Mouse (Mus musculus): Measurements from ENCODE around the gene Blzf1.
A peak's percentile ranks its signal among the peaks of the same experiment; 100 is the strongest.

The Blzf1 gene

DNA sequence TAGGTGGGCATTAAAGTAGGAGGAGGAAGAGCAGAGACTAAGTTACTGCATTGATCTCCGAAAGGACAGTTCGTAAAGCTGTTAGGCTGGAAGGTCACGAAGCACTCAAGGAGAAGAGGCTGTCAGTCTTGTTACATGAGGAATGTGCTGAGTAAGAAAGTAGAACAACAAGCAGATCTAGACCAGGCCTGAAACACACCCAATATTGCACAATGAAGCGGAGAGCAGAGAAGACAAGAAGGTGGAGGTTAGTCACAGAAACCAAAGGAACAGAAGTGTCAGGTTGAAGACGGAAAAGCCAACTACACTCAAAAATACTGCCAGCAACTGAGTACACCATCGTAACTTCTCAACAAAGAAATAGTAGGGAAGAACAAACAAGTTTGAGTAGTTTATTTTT, 13.2 kb downstream of the Blzf1 start:
- DNase-seq (ENCODE audit: low spot score in 2 of 2) = no peak

DNA sequence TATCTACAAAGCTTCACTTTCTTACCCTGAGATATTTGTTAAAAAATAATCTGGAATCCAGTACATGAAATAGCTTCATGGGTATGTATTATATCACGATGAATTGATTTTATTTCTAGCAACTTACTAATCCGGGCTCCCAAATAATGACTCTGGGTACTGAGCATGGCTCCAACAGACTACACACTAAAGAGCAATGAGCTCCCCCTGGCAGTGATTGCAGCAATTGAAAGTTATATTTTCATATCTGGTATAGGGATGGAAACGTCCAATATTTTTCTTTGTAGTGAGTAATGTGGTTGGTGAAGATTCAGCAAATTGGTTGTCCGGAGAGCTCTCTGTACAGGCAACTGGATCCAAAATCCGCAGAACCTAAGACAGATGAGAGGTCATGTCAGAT, 15.2 kb downstream of the Blzf1 start:
- no peak for DNase-seq (ENCODE audit: low spot score in 2 of 2)

DNA sequence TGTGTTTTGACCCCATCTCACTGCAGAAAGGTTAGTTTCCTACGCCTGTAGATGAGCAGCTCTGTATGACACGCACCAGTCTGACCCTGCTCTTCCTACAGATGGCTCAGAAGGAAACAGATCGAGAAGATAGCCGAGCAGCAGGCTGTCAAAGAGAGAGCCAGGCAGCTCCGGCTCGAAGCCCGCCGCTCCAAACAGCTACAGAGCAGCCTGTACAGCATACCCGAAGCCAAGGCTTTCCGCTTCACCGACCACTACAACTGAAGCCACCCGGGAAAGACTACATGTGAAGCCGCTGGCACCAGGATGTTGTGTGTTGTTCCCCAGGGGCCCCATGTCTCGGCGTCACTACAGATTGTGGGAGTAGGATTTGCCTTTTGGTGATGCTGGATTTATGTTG, 19.9 kb downstream of the Blzf1 start:
- DNase-seq (ENCODE audit: low spot score in 2 of 2) = no peak

GRCm38 (mm10) chr1:164284007-164284406, 23.3 kb downstream of the Blzf1 start:
- DNase-seq (ENCODE audit: low spot score in 2 of 2) = no peak

DNA sequence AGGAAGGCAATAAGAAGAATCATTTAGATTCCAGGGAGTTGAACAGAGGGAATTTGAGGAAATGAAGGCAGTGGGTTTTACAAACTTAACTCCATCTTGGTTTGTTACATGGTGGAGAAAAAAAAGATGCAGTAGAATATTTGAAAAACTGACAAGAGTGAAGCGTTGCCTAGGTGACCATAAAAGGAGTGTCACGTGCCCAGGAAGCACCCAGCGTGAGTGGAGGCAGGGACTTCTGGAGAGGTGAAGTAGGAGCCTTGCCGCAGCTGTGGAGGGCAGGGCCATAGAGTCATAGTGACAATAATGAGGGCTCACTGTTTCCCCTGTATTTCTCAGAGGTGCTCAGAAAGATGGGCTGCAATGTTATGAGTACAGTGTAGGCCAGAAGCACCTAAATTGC, 28.0 kb downstream of the Blzf1 start:
- DNase-seq (ENCODE audit: low spot score in 2 of 2) = no peak

DNA sequence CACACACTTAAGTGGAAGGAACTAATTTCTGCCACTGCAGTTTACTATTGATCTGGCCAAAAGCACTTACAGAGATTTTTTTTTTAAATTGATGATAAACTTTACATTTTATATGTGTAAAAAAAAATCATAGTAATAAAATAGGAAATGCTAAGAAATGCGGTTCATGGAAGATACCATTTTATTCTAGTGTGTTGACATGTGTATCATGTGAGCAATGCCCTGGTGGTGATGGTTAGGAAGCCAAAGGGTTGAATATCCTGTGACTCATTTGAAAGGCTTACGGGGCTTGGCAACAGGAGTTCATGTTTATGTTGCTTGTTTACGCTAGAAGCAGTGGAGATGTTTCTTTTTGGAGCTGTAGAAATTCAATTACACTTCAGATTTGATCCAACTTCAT, 30.7 kb downstream of the Blzf1 start:
- DNase-seq (ENCODE audit: low spot score in 2 of 2) = no peak

GRCm38 (mm10) chr1:164275455-164275954, 31.8 kb downstream of the Blzf1 start, which contains the start of gene Ccdc181:
TSS of gene Ccdc181 (plus strand) at chr1:164275585.
- peak; percentile 86 to 96 for DNase-seq (ENCODE audit: low spot score in 2 of 2)

- no peak for DNase-seq (ENCODE audit: low spot score in 2 of 2)
Observed at GRCm38 (mm10) chr1:164273659-164274058, 33.6 kb downstream of the Blzf1 start.

DNA sequence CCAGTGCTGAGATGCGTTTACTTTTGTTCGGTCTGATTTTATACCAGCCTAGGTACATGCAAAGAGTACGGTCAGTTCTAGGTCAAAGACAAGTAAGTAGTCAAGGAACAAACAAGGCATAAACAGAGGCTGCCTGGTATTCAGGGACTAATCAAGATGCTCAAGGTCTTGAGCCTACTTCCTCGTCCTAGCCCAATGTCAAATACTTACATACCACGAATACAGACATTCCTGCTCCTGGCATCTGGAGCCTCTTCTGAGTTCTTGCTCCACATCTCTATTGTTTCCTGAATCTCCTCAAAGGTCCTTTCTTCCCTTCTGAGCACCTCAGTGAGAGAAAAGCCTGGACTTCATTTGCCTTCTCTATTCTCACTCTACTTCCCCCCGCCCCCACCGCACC, 36.3 kb downstream of the Blzf1 start:
- DNase-seq (ENCODE audit: low spot score in 2 of 2) = no peak

DNA sequence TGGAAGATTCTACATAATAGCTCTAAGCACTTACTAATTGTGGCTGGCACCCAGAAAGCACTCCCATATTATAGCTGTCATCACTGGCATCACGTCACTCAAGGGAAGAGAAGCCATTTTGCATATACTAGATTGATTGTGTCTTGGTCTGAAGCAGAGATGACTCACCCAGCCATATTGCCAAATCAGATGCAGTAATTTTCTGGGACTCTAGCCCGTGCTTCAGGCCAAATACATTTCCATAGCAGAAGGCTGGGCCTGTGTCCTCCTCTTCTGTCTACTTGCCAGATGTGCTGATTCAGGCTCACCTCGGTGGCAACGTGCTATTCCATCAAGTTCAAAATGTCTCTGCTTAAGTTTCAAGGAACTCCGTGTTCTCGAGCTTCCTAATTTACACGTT, 45.7 kb downstream of the Blzf1 start:
- no peak for DNase-seq (ENCODE audit: low spot score in 2 of 2)

- DNase-seq (ENCODE audit: low spot score in 2 of 2) = no peak
Observed at GRCm38 (mm10) chr1:164260171-164261028, 46.9 kb downstream of the Blzf1 start.

GRCm38 (mm10) chr1:164254836-164255235, 52.5 kb downstream of the Blzf1 start:
- DNase-seq (ENCODE audit: low spot score in 2 of 2) = no peak

- no peak for DNase-seq (ENCODE audit: low spot score in 2 of 2)
Observed at GRCm38 (mm10) chr1:164252551-164252950, 54.7 kb downstream of the Blzf1 start.

DNA sequence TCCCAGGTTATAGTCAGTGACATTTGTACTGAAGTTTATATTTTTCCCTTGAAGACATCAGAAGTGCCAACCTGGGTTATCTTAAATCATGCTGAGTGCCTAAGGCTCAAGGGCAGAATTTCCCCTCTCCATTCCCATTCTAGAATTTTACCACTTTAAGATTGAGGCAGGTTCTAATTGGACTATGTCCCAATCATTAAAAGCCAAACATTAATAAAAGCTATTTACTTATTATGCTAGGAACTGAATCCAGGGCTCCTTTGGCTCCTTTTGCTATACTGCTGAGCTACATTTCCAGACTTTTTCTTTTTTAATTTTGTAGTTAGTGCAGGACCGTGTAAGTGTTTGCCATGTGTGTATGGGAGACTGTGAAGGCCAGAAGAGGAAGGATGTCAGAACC, 55.9 kb downstream of the Blzf1 start:
- DNase-seq (ENCODE audit: low spot score in 2 of 2) = no peak

DNA sequence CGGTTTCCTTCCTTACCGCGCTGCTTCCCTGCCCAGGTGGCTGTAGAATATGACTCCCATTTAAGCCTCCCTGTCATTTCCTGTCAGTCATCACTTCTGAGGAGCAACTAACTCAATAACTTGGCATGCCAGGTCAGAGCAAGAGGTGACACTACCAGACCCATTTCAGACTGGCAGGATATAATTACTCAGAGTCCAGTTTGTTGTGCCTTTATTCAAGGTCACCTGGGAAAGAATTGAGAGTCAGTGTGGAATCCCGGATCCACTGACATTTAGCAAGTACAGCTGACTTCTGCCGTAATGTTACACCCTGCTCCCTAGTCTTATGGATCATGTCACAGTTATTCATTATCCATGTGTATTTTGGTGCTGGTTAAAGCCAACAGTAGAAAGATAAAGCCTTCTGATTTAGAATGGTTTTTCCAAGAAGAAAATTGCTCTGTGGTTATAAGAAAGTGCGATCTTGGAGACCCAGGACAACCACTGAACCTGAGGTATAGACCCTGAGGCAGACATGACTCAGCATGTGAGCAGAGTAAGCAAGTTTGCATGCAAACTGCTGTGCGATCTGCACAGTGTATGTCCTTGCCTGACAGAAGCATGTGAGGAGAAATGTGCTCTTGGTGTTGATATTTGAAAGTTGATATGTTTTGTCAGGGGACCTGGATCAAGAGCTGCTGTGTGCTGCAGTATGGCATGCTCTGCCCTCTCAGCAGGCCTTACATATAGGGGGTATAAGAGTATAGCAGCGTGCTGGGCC, 56.7 kb downstream of the Blzf1 start:
- DNase-seq (ENCODE audit: low spot score in 2 of 2) = peak in 1 of 2 experiments; percentile 14

- DNase-seq (ENCODE audit: low spot score in 2 of 2) = no peak
Observed at GRCm38 (mm10) chr1:164249332-164249711, 58.0 kb downstream of the Blzf1 start.

DNA sequence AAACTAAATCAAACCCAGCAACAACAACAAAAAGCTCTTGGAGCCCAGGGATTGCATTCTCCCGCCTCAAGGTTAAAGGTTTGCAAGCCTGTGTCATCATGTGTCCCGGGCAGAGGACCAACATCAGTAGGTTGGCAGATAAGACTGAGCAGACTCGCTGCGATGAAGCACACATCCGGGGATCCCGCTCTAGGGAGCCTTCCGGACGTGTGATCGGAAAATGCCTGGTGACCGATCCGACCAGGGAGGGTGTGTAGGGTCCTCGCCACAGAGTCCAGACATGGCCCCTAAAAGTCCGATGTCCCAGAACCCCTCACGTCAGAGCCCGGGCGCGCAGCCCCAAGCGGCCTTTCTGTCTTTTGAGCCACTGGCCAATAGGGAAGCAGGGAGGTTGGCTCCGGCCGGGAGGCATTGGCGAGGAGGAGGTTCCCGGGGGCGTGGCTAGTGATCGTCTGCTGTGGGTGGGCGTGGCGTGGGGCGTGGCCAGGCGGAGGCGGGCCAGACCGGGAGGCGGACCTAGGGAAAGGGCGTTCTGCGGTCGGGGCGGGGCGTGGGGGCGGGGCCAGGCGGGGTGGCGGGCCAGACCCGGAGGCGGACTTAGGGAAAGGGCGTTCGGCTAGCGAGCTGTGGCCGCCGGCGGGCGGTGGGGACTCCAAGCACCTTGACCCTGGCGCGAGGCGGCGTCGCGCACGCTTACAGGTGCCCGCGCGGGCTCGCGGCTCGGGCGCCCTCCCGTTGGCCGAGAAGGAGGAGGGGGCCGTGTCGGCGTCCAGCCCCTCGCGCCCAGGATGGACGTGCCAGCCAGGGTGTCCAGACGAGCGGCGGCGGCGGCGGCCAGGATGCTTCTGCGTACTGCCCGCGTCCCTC, 58.6 kb downstream of the Blzf1 start, which contains the start of gene Slc19a2:
TSS of gene Slc19a2 (plus strand) at position 582 of the 867 bp plus-strand sequence.
- DNase-seq (ENCODE audit: low spot score in 2 of 2) = peak; percentile 98 to 99

- DNase-seq (ENCODE audit: low spot score in 2 of 2) = no peak
Observed at GRCm38 (mm10) chr1:164247971-164248370, 59.3 kb downstream of the Blzf1 start.

- no peak for DNase-seq (ENCODE audit: low spot score in 2 of 2)
Observed at GRCm38 (mm10) chr1:164247442-164247841, 59.8 kb downstream of the Blzf1 start.

- no peak for DNase-seq (ENCODE audit: low spot score in 2 of 2)
Observed at GRCm38 (mm10) chr1:164242809-164243208, 64.5 kb downstream of the Blzf1 start.

DNA sequence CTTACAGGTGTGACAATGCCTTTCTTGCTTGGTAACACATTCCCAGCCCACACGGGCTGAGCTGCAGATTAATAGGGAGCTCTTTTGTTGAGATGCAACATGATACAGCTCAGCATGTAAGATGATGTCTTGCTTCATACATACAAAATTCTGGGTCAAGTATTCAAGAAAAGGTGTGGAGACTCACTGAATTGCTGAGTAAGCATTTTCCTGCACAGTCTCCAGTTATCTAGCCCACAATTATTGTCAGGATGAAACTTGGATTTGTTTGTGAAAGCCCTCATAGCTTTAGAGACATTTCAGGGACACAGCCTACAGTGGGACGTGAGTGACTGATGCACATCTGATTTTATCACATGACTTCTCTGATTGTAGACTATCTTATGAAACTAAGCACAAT, 65.8 kb downstream of the Blzf1 start:
- no peak for DNase-seq (ENCODE audit: low spot score in 2 of 2)
